Mouse (Mus musculus) ovary, postnatal 36 days (tissue): ENCODE results near the gene Gcgr.
"Not testable (repeated sequence)": the region's sequence is repeated elsewhere in the genome, so short reads cannot be mapped to it uniquely, and the experiment has no call there.

Experiments
- DNase-seq: peaks from one replicate; pipeline ENCODE4 v3.0.0; 2022; ENCODE audit warnings: low spot score, mixed read lengths

The Gcgr gene

DNA sequence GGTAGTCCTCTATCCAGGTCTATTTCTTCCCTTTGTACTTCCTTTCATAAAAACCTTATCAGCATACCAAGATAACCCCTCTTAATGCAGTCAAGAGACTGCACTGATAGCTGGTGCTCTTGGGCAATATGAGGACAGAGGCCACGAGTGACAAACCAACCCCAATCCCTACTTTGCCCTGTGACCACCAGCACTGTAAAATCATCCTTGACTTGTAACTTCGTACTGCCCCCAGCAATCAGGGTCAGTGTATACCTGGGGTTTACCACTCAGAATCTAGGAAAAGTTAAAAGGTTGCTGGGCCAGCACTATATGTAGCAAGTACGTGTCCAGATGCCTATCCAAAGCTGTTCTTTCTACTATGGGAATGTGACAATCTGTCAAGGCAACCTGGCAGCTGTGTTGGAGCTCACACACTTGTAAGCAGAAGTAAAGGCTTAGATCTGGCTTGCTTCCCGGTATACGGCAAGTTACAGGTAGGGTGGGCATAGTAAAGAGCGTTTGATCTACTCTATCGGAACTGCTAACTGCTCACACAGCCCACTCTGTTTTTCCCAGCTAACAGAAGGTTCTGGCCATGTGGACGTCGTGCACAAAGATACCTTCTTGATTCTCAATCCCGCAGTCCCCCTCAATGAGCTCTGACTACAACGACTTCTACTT, 41.4 kb downstream of the Gcgr start:
- DNase-seq: no peak

DNA sequence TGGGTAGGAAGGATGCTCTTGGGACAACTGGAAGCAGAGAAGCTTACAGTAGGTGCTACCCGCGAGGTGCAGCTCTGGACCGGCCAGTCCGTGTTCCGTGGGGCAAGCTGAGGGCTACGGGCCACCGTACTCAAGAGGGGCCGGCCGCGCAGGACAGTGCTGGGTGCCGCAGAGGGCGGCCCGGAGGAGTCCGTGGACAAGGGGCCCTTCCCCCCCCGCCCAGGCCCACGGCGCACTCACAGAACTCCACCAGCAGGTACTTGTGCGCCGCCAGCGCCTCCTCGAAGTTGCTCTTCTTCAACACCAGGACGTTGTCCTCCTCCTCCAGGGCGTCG, 41.9 kb downstream of the Gcgr start:
- DNase-seq: no peak

DNA sequence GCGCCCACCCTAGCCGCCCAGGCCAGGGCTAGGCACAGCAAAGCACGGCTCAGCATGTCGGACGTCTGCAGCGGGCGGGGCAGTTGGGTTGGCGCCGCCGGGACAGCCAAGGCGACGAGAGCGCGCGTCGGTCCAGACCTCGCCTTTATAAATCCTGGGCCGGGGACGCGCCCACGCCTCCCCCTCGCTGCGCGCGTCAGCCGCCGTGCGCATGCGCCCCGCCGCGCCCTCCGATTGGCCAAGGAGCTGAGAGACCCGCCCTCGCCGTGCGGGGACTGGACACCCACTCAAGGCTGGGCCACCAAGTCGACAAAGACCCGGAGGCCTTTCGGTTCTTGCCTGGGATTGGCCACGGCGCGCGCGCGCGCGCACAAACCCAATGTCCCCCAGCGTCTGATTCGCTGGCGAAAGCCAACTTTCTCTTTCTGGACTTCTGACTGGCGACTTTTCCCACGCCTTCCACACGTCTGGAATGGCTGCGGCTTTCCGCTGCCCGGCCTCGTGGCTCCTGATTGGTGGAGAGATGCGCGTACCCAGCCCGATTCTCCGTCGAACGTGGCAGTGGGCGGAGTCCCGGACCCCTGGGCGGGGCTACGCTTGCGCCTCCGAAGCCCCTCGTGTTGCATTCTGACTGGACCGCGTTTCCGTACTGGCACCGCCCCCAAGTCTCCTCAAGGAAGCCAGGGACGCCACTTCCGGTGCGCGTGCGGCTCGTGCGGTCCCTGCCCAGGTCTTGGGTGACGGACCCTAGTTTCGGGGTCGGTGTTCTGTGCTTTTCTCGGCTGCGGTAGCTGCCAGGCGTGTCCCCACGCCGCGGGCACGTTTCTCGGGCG, 42.5 kb downstream of the Gcgr start, which contains the start of gene P4hb:
Gene P4hb, minus strand, starts transcription at position 502 of the 833 bp plus-strand sequence.
- DNase-seq: peak; percentile 100

DNA sequence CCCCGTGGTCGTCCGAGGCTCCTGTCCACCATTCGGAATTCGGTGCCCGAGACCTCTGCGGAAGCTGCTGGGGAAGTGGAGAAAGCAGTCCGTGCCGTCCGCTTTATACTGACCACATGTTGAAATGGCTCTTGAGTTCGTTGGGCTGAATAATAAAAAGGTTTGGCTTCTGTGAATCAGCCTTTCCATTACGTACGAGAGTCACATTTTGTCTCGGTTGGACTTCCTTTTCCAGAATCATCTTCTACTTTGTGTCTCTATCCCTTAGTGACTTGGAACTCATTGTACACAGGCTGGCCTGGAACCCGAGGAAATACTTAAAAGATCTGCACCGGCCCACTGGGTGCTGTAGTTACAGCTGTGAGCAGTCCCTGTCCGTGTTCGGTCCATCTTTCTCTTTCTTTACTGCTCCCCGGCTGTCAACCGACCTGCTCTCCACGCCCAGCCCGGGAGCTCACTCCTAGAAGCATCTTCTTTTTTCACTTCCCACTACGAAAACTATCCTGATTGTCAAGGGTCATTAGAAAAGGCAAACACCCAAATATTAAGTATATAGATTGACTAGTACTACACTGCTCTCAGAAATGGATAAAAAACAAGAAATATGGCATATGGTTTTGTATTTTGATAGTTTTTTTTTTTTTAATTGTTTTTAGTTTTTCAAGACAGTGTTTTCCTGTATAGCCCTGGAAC, 43.2 kb downstream of the Gcgr start:
- no peak for DNase-seq

DNA sequence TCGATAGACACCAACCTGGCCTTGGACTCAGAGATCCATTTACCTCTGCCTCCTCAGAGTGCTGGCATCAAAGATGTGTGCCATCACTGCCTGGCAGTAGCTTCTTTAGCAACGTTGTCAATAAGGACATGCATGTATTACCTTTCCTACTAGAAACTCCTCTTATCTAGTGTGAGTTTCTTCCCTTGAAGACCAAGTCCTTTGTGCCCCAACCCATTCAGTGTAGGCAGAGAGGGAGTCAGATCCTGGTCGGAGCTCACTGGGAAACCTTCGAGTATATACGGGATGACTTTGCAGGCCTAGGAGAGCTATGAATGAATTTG, 43.7 kb downstream of the Gcgr start:
- DNase-seq: no peak

DNA sequence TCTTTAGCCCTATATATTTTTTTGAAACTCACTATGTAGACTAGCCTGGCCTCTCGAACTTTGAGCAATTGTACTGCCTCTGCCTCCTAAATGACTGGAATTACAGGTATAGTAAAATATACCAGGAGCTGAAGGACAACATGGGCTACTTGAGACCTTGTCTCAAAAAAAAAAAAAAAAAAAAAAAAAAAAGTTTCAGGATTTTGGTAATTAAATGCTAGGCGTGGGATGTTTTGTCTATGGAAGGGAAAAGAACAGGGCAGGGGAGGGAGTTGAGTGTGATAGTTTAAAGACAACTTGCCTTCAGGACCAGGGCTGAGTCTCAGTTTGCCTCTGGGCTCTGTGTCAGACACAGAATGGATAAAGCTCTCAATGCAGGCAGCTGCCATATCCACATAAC, 44.5 kb downstream of the Gcgr start:
- DNase-seq: no peak

DNA sequence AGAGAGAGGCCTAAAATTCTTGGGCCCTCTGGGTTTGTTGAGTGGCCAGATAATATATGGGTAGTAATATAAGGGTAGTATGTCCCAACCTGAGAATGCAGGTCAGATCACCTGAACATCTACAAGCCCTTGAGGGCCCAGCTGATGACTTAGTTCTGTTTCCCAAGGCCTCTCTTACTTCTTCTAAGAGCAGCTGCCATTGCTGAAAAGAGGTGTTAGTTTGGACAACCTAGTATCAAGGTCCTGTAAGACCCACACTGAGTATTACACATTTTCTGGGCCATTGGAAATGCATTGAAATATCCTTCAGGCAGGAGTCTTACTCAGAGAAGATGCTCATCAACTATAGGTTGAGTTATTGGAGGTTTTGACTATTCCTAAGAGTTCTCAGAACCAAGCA, 45.4 kb downstream of the Gcgr start:
- no peak for DNase-seq

DNA sequence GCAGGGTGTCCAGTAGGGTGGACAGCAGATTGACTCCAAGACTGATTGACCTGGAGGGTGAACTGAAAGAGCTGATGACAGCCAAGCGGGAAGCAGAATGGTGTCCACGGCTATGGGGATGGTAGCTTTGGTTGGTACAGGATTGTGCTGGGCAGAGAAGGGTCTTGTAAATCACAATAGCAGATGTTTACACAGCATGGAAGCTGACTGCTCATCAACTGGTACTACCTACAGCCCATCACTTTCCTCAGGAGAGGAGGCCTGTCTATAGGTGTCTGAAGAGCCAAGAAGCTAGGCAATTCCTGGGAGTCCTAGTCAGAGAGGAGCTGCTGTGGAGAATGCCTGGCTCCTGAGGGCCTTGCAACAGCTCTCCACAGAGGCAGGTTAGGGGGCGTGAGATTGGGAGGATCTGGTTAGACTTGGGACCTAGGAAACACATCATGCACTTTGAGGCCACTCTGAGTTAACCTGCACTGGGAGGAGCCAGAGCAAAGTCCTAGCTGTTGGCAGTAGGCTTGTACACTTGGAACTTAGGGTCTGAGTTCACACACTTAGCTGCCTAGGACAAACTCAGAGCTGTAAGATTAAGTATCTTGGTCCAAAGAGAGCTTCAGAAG, 46.0 kb downstream of the Gcgr start:
- DNase-seq: no peak

DNA sequence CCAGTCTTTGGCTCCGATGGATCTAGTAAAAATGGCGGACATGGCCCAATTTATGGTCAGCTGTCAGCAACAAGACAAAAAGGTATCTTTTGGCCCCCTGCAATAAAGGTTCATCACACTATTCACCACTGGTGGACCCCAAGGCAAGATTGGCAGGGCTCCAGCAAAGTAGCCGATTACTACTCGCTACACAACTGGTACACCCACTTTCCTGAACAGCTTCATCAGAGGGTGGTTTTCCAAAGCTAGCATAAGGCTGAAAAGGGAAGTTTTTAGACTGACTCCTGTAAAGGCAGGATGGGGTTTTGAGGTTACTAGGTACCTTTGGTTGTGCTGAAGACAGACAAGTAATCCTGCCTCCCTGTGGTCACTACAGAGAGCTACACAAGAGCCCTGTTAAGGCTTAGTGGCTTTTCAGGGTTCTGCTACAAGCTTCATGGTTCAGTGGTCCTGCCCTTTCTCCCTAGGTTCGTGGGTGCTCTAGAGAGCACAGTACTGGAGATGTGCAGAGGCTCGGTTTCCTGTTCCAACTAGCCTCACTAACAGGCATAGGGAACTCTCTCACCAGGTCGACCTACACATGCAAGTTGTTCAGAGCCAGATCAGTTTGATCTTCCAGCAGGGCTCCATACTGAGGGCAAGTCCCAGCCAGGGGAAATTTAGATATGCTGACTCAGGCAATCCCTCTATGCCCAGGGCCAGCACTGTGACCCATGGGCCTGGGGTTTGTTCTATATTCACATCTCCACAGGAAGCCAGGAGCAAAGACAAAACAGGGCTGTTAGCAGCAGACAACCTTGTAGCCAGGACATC, 46.9 kb downstream of the Gcgr start:
- DNase-seq: no peak

DNA sequence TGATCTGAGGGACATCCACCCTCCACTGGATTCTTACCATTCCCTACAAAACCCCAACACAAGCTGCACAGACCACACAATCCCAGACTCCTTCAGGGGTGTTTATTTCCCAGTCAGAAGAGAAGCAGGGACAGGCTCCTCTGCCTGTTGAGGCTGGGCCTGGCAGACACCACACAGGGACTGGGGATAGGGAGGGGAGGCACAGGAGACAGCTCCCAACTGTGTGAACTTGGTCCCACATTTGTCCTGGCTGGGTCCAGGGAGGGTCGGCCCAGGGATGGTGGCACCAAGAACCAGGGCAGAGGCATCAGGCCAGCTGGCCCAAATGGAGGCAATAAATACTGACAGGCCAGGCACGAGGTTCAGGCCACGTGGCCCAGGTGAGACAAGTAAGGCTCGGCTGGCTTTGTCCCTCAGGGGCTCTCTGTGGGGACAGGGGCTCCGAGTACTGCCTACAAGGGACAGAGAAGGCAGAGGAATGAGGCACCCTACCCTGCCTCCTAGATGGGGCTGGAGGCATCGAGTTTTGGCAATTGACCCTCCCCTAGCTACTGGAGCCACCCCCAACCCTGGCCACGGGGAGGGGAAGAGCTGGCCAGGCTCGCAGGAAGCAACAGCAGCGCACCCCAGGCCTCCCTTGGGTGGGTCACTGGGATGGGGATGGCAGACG, 47.7 kb downstream of the Gcgr start:
- no peak for DNase-seq

DNA sequence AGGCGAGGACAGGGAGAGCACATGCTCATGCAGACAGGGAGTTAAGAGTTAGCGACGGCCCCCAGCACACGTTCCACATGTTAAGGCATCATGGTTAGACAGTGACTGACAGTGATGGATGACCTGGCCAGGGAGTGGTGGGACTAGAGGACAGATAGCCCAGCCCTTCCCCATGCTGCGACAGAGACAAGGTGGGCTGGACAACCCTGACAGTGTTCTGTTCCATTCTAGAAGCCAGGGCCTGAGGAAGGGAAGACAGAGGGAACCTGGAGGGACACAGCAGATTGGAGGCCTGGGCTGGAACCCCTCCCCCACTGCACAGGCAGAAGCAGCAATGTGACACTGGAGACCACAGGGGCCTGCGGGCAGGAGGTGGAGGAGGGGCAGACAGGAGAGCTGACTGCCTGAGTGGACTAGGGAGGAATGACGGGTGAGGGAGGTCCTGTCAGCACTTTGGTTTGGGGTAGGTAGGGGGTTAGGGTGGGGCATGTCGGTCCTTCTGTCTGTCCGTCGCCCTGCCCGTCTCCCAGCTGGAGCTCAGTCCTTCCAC, 48.3 kb downstream of the Gcgr start:
- DNase-seq: no peak

DNA sequence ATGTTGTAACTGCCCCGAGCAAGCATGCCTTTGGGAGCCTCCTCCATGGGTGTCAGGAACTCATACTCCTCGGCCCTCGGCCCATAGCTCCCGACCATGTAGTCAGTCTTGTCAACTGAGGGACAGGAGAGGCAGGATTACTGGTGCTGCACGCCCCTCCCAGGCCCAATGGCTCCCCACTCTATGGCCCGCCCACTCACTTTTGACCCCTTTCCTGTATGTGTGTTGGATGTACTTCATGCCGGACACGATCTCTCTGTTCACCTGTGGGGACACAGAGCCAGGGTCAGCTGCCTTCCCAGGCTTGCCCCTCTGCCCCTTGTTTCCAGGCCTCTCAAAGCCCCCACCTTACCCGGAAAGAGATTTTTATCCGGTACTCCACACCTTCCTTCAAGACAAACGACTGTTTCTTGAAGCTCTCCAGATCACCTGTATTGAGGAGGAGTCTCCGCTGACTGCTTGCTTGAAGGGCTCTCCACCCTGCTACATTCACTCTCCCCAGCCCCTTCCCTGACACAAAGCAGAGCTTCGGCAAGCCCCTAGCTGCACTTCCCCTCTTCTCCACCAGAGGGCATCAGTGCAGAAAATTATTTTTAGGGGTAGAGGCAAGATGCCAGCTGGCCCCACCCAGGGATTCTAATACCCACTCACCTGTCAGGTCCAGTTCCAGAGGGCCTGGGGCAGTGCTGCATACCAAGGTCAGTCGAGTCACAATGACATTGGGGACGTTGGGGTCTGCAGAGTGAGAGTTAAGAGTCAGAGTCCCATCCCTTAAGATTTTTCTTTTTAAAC, 49.0 kb downstream of the Gcgr start:
- DNase-seq: peak; percentile 65

DNA sequence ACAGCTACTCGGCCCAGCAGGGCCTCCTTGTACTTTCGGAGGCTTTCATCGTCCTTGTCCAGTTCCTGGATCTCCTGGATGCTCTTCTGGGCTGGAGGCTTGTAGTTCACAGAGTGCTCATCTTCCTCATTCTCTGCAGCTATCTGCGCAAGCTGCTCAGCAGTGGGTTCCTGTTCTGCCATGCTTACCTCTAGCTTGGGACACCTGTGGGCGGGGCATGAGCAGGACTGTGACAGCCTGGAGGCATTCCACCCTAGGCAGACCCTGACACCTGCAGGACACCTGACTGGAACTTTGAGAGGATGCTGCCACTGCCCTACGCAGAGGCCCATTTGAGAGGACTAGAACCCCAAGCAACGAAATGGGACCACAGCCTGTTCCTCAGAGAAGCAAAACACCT, 49.7 kb downstream of the Gcgr start:
- DNase-seq: no peak

DNA sequence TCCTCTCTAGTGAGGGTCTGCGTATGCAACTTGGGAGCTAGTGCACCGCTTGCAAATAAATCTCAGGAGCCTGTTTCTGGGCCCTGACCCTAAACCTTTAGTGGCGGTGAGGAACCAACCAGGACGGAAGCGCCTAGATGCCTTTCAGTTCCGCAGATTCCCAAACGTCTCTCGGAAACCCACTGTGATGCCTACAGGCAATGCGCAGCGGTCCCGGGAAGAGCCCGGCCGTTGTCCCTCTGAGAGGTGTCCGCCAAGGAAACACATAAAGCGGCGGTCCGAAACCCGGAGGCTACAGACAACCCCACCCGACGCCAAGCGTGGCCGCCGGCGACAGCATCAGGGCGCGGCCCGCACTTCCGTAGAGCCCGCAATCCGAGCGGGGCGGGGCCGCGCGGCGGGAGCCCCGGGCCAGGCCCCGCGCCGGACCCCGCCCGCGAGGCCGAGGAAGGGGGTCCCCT, 50.4 kb downstream of the Gcgr start:
- DNase-seq: peak; percentile 52

DNA sequence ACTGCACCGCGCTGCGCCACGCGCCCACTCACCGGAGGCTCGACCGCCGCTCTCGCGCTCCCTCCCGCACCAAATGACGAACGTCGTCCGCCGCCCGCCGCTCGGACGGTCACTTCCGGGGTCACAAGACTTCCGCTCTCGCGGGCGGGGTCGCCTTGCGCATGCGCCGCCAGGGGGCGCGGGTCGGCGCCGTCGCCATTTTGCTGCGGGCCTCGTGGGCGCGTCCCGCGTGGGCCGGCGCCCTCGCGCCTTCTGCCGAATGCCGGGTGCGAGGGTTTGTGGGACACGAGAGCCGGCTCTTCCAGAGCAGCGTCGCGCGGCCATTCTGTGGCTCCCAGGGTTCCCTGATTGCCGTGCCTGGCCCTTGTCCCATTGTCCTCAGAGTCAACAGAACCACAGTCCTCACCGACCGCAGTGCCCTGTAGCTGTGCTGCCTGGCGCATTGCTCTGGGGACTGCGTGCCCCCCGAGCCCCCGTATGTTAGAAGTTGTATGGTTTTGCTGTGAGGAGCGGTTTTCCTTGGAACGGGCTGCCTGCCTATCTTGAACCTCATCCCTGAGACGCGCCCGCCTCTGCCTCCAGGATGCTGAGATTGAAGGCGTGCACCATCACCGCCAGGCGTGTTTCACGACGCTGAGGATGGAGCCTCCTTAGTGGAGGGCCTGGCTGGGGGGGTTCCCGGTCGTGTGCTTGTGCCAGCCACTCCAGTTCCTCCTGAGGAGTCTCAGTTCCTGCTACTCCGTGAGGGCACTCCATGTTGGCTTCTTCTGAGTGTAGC, 51.2 kb downstream of the Gcgr start, which contains the start of gene Arhgdia:
Gene Arhgdia, minus strand, starts transcription at position 135 of the 778 bp plus-strand sequence.
- DNase-seq: peak; percentile 90

DNA sequence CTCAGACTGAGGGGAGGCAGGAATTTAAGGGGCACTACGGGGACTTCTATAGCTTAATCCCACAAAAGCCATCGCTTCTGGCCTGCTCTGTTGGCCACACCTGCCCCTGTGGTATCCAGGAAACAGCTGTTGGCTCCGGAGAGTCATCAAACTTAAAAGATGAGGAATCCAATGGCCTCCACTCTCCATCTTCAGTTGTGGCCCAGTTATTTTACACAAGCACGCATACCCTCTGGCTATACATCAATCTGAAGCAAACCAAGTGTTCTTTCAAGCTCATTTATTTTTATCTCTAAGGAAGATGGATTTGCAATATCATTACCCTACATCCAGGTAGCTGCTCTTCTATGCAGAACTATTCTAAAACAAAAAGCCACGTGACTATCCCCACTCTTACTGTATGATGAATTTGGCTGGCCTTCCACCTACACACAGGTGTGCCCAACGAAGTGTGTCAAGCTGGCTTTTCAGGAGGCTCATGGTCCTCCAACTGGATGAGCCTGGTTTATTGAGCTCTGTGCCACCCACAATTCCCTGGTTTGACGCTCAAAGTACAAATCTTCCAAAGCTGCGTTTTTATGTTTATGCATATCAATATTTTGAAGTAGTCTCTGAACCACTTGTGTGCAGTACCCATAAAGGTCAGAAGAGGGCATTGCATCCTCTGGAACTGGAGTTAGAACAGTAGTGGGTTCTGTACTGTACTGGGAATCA, 51.9 kb downstream of the Gcgr start:
- DNase-seq: no peak

DNA sequence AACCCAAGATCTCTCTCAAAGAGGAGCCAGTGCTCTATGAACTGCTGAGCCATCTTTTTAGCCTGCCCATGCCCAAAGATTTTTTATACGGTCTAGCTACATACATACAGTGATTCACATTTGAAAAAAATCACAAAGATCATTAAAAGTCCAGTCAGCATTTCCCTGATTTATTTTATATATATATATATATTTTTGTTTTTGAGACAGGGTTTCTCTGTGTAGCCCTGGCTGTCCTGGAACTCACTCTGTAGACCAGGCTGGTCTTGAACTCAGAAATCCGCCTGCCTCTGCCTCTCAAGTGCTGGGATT, 52.4 kb downstream of the Gcgr start:
- DNase-seq: not testable (repeated sequence)

DNA sequence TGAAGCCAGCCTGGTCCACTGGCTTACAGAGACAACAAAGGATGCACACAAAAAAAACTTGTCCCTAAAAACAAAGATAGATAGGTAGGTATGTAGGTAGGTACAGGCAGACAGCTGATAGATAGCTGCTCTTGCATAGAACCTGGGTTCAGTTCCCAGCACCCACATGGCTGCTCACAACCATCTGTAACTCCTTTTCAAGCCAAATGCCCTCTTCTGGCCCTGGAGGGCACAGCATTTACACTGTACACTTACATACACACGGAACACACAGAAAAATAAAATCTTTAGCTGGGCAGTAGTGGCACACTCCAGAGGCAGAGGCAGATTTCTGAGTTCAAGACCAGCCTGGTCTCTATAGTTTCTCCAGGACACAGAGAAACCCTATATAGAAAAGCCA, 53.4 kb downstream of the Gcgr start:
- no peak for DNase-seq

DNA sequence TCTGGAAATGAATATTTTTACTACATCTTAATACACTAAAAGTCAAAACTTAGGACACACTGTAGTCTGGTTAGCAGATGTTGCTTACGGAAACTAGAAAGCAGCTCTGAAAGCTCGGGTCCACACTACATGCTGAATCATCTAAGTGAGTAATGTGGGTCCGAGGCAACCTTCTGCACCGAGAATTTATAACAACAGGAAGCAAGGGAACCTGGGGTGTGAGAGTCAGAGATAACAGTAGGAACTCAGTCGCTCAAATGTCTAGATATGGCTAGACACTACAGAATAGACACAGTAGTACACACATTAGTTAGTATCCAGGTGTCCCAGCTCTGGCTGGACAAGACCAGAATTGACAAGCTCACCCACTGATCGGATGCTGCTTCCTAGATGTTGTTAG, 58.0 kb downstream of the Gcgr start:
- DNase-seq: no peak
